Mouse (Mus musculus): ENCODE results near the gene Nxpe2.
A peak's percentile ranks its signal among the peaks of the same experiment; 100 is the strongest.
"Not testable (repeated sequence)": the region's sequence is repeated elsewhere in the genome, so short reads cannot be mapped to it uniquely, and the experiment has no call there.

Nxpe2 gene

GRCm38 (mm10) chr9:48353148-48353698 is at the start of gene Nxpe2:
Gene Nxpe2 (minus strand): TSS chr9:48353454.
- DNase-seq, result no peak

GRCm38 (mm10) chr9:48389983-48390382 is 36.7 kb upstream of the Nxpe2 start:
- no peak for DNase-seq

- no peak for DNase-seq
Measured at GRCm38 (mm10) chr9:48388451-48388850, 35.2 kb upstream of the Nxpe2 start.

- no peak for DNase-seq
Measured at GRCm38 (mm10) chr9:48374357-48374756, 21.1 kb upstream of the Nxpe2 start.

GRCm38 (mm10) chr9:48373232-48373878 is 20.1 kb upstream of the Nxpe2 start:
- peak; percentile 41 for DNase-seq

- no peak for DNase-seq
Measured at GRCm38 (mm10) chr9:48362743-48363142, 9.5 kb upstream of the Nxpe2 start.

- DNase-seq, result peak; percentile 87
Measured at GRCm38 (mm10) chr9:48361815-48362631, 8.8 kb upstream of the Nxpe2 start.

- DNase-seq, result peak; percentile 77
Measured at GRCm38 (mm10) chr9:48360826-48361225, 7.6 kb upstream of the Nxpe2 start.

- DNase-seq, result no peak
Measured at GRCm38 (mm10) chr9:48357097-48357496, 3.8 kb upstream of the Nxpe2 start.

- peak; percentile 91 for DNase-seq
Measured at GRCm38 (mm10) chr9:48354793-48355192, 1.5 kb upstream of the Nxpe2 start.

GRCm38 (mm10) chr9:48354122-48354521 is 868 bp upstream of the Nxpe2 start:
- DNase-seq, result peak; percentile 26

GRCm38 (mm10) chr9:48345866-48346265 is 7.4 kb downstream of the Nxpe2 start:
- DNase-seq, result no peak

GRCm38 (mm10) chr9:48345456-48345855 is 7.8 kb downstream of the Nxpe2 start:
- DNase-seq, result no peak

GRCm38 (mm10) chr9:48340708-48341380 is 12.4 kb downstream of the Nxpe2 start:
- peak; percentile 91 for DNase-seq

- DNase-seq, result peak; percentile 30
Measured at GRCm38 (mm10) chr9:48339563-48339962, 13.7 kb downstream of the Nxpe2 start.

- peak; percentile 24 for DNase-seq
Measured at GRCm38 (mm10) chr9:48338783-48339455, 14.3 kb downstream of the Nxpe2 start.

- DNase-seq, result no peak
Measured at GRCm38 (mm10) chr9:48329597-48329996, 23.7 kb downstream of the Nxpe2 start.

GRCm38 (mm10) chr9:48326338-48326737 is 26.9 kb downstream of the Nxpe2 start:
- DNase-seq, result no peak

- DNase-seq, result no peak
Measured at GRCm38 (mm10) chr9:48315825-48316224, 37.4 kb downstream of the Nxpe2 start.

GRCm38 (mm10) chr9:48314194-48314593 is 39.1 kb downstream of the Nxpe2 start:
- DNase-seq, result no peak

GRCm38 (mm10) chr9:48311241-48311640 is 42.0 kb downstream of the Nxpe2 start:
- no peak for DNase-seq

- not testable (repeated sequence) for DNase-seq
Measured at GRCm38 (mm10) chr9:48303564-48303963, 49.7 kb downstream of the Nxpe2 start.

GRCm38 (mm10) chr9:48298983-48299382 is 54.3 kb downstream of the Nxpe2 start:
- DNase-seq, result no peak
